14 mouse cellular contexts compared by ENCODE assay signal in genomic region chr2:144418062-144418461, GRCm38 (mm10). TPM values are rescaled to one million over a fixed set of nuclear protein-coding genes. Genes with fewer than 3 reads are reported as not detected.
A peak's percentile ranks its signal among the peaks of the same experiment; 100 is the strongest.
DNase-seq lines count a peak whose midpoint lies in the region; ATAC-seq and TF ChIP-seq lines count a peak whose summit lies in the region.
"Had no signal": no experiment of that assay in that cellular context is flagged by ENCODE, and none has a peak within 500 bp of the region (broad histone marks: within the 10 kb centered on the region; RNA-seq: fewer than 3 reads in every experiment).

No protein-coding gene starts in this region.

- H3K9ac ChIP-seq in intestine, embryonic 16.5 days (ENCODE audit: low read depth, low read length) = no peak overlapping the region
- no peak overlapping the region for H3K9ac ChIP-seq in intestine, postnatal 0 days (ENCODE audit: low read depth, low read length)
- no peak overlapping the region for H3K9ac ChIP-seq in kidney, embryonic 14.5 days (ENCODE audit: low read depth, low read length)
- no peak overlapping the region for H3K9ac ChIP-seq in midbrain, embryonic 16.5 days (ENCODE audit: low read depth, low read length)
- H3K9ac ChIP-seq: embryonic facial prominence, embryonic 15.5 days; liver, postnatal 0 days had no signal

- no peaks in the 10 kb centered on the region for H3K9me3 ChIP-seq in intestine, embryonic 16.5 days (ENCODE audit: control insufficient read depth, low read length)
- no peaks in the 10 kb centered on the region for H3K9me3 ChIP-seq in intestine, postnatal 0 days (ENCODE audit: control insufficient read depth)
- H3K9me3 ChIP-seq in kidney, embryonic 14.5 days (ENCODE audit: control insufficient read depth, low read length) = no peaks in the 10 kb centered on the region
- no peaks in the 10 kb centered on the region for H3K9me3 ChIP-seq in midbrain, embryonic 16.5 days (replicated peaks; ENCODE audit: control insufficient read depth, low read length, poor library complexity, severe bottlenecking)
- H3K9me3 ChIP-seq: embryonic facial prominence, embryonic 15.5 days had no signal

- no peak overlapping the region for H3K4me3 ChIP-seq in intestine, embryonic 16.5 days (ENCODE audit: low read length)
- no peak overlapping the region for H3K4me3 ChIP-seq in intestine, postnatal 0 days (ENCODE audit: low read depth, low read length)
- H3K4me3 ChIP-seq in kidney, embryonic 14.5 days (ENCODE audit: low read length) = no peak overlapping the region
- H3K4me3 ChIP-seq in midbrain, embryonic 16.5 days (ENCODE audit: low read depth, low read length) = no peak overlapping the region
- H3K4me3 ChIP-seq in gastrocnemius, adult 2 months = no peak overlapping the region
- H3K4me3 ChIP-seq: embryonic facial prominence, embryonic 15.5 days; heart, adult 2 months had no signal

- 0 out of 2 replicates have a peak, but pooled peaks have one; percentile 37 for ATAC-seq in intestine, embryonic 16.5 days
- ATAC-seq in intestine, postnatal 0 days = no peak
- peak; percentile 58; the same call in 1 of the 2 replicates for ATAC-seq in kidney, embryonic 14.5 days (ENCODE audit: low FRiP score, low TSS enrichment)
- peak; percentile 54; the same call in 1 of the 2 replicates for ATAC-seq in midbrain, embryonic 16.5 days
- ATAC-seq: liver, postnatal 0 days; Patski had no signal

- no peak overlapping the region for H3K4me2 ChIP-seq in intestine, embryonic 16.5 days (ENCODE audit: low read depth, low read length)
- no peak overlapping the region for H3K4me2 ChIP-seq in intestine, postnatal 0 days (replicated peaks; ENCODE audit: low read depth)
- no peak overlapping the region for H3K4me2 ChIP-seq in kidney, embryonic 14.5 days (replicated peaks; ENCODE audit: low read depth, low read length)
- no peak overlapping the region for H3K4me2 ChIP-seq in midbrain, embryonic 16.5 days (ENCODE audit: low read length)
- H3K4me2 ChIP-seq: embryonic facial prominence, embryonic 15.5 days had no signal

- H3K27ac ChIP-seq in intestine, embryonic 16.5 days (ENCODE audit: low read length) = no peak overlapping the region
- no peak overlapping the region for H3K27ac ChIP-seq in intestine, postnatal 0 days (ENCODE audit: low read depth, low read length)
- peak overlapping the region; percentile 59 for H3K27ac ChIP-seq in kidney, embryonic 14.5 days (ENCODE audit: low read depth, low read length)
- H3K27ac ChIP-seq in midbrain, embryonic 16.5 days (ENCODE audit: low read length) = no peak overlapping the region
- no peak overlapping the region for H3K27ac ChIP-seq in gastrocnemius, adult 2 months
- H3K27ac ChIP-seq: embryonic facial prominence, embryonic 15.5 days; heart, adult 2 months; macrophage had no signal

- no peak for TF ChIP-seq CTCF in intestine, postnatal 0 days (IDR thresholded peaks at IDR 0.05; ENCODE audit: low read depth)
- TF ChIP-seq CTCF in gastrocnemius, adult 2 months (IDR thresholded peaks at IDR 0.05) = no peak

- H3K36me3 ChIP-seq in intestine, embryonic 16.5 days (ENCODE audit: control insufficient read depth, insufficient read depth, low read length) = no peaks in the 10 kb centered on the region
- 0 out of 2 replicates have a peak, but pooled peaks cover 4% of the 10 kb centered on the region for H3K36me3 ChIP-seq in intestine, postnatal 0 days (ENCODE audit: control insufficient read depth, insufficient read depth)
- no peaks in the 10 kb centered on the region for H3K36me3 ChIP-seq in kidney, embryonic 14.5 days (ENCODE audit: control insufficient read depth, insufficient read depth, low read length)
- 0 out of 2 replicates have a peak, but pooled peaks cover 3% of the 10 kb centered on the region for H3K36me3 ChIP-seq in midbrain, embryonic 16.5 days (ENCODE audit: control insufficient read depth, insufficient read depth, low read length)
- H3K36me3 ChIP-seq: embryonic facial prominence, embryonic 15.5 days had no signal

- no peaks in the 10 kb centered on the region for H3K27me3 ChIP-seq in intestine, embryonic 16.5 days (replicated peaks; ENCODE audit: control insufficient read depth, insufficient read depth, low read length)
- no peaks in the 10 kb centered on the region for H3K27me3 ChIP-seq in intestine, postnatal 0 days (replicated peaks; ENCODE audit: control insufficient read depth, insufficient read depth, low read length)
- no peaks in the 10 kb centered on the region for H3K27me3 ChIP-seq in kidney, embryonic 14.5 days (ENCODE audit: control insufficient read depth, insufficient read depth, low read length)
- H3K27me3 ChIP-seq in midbrain, embryonic 16.5 days (ENCODE audit: control insufficient read depth, insufficient read depth, low read depth, low read length) = no peaks in the 10 kb centered on the region
- H3K27me3 ChIP-seq: embryonic facial prominence, embryonic 15.5 days; Patski had no signal

- H3K4me1 ChIP-seq in intestine, embryonic 16.5 days (ENCODE audit: control insufficient read depth, insufficient read depth, low read length) = no peaks in the 10 kb centered on the region
- H3K4me1 ChIP-seq in intestine, postnatal 0 days (replicated peaks; ENCODE audit: control insufficient read depth, insufficient read depth, low read length) = no peaks in the 10 kb centered on the region
- 0 out of 2 replicates have a peak, but pooled peaks cover 10% of the 10 kb centered on the region for H3K4me1 ChIP-seq in kidney, embryonic 14.5 days (ENCODE audit: control insufficient read depth, insufficient read depth, low read length)
- H3K4me1 ChIP-seq in midbrain, embryonic 16.5 days (ENCODE audit: control insufficient read depth, insufficient read depth, low read length) = peaks cover 5% of the 10 kb centered on the region; the same call in 1 of the 2 replicates

- WGBS in intestine, embryonic 16.5 days = 22% methylated on average over 2 of the region's 2 CpGs
- 34% methylated on average over 2 of the region's 2 CpGs for WGBS in intestine, postnatal 0 days
- 22% methylated on average over 2 of the region's 2 CpGs for WGBS in kidney, embryonic 14.5 days
- 30% methylated on average over 2 of the region's 2 CpGs for WGBS in midbrain, embryonic 16.5 days

- peak; percentile 79 for DNase-seq in ZHBTc4 (ENCODE audit: low read depth, low spot score)
- no peak for DNase-seq in gastrocnemius, adult 2 months
- no peak for DNase-seq in heart, postnatal 4 days
- DNase-seq: adrenal gland, postnatal 10 days; heart, adult 2 months; liver, postnatal 0 days; right cerebral cortex, postnatal 4 days had no signal

- intact Hi-C loops in gastrocnemius, adult 2 months (cut with DNase I) = no loop called here

RNA-seq across cellular contexts. Expression of gene Pet117, which starts 49.3 kb away (rescaled TPM):
- polyA plus RNA-seq in intestine, embryonic 16.5 days (2015; fragmentation: Nextera tagmentation; extraction: Ambion mirVana) = 1.3 and 4.2 TPM in 2 replicates
- polyA plus RNA-seq in intestine, postnatal 0 days (2015; fragmentation: Nextera tagmentation; extraction: Ambion mirVana) = 8.0 and 12.4 TPM in 2 replicates
- polyA plus RNA-seq in kidney, embryonic 14.5 days (2014; fragmentation: Nextera tagmentation; extraction: Ambion mirVana) = not detected in 2 replicates
- polyA plus RNA-seq in midbrain, embryonic 16.5 days (2015; fragmentation: Nextera tagmentation; extraction: Ambion mirVana) = 3.3 TPM in 1 of 2 replicates, not detected in the other
- total RNA-seq in gastrocnemius, adult 2 months (2021) = 1 to 10 TPM; 5.2 to 8.4 TPM
- 10 to 100 TPM in 1 of 2 experiments, 1 to 10 TPM in 1; 9.3 to 11.7 TPM for total RNA-seq in heart, postnatal 4 days (2021)
- polyA plus RNA-seq: heart, adult 2 months had no signal

RNA-seq across cellular contexts. Expression of gene Kat14, which starts 49.3 kb away (rescaled TPM):
- polyA plus RNA-seq in intestine, embryonic 16.5 days (2015; fragmentation: Nextera tagmentation; extraction: Ambion mirVana) = 44.7 and 45.5 TPM in 2 replicates
- polyA plus RNA-seq in intestine, postnatal 0 days (2015; fragmentation: Nextera tagmentation; extraction: Ambion mirVana) = 34.9 and 40.9 TPM in 2 replicates
- polyA plus RNA-seq in kidney, embryonic 14.5 days (2014; fragmentation: Nextera tagmentation; extraction: Ambion mirVana) = 34.8 and 47.5 TPM in 2 replicates
- 26.4 and 26.9 TPM in 2 replicates for polyA plus RNA-seq in midbrain, embryonic 16.5 days (2015; fragmentation: Nextera tagmentation; extraction: Ambion mirVana)
- total RNA-seq in gastrocnemius, adult 2 months (2021) = 10 to 100 TPM; 21.3 to 25.4 TPM
- total RNA-seq in heart, postnatal 4 days (2021) = 10 to 100 TPM; 28.5 to 29.0 TPM
